Mouse (Mus musculus) ES-CJ7 (cell line): ENCODE data around the gene Ank3.

ENCODE experiments used
- DNase-seq: peaks from one replicate; pipeline ENCODE4 v3.0.0; 2011; ENCODE audit warnings: low read depth, low spot score

Gene Ank3

GRCm38 (mm10) chr10:69892162-69892561, 493.6 kb downstream of the Ank3 start:
- DNase-seq, result no peak

DNA sequence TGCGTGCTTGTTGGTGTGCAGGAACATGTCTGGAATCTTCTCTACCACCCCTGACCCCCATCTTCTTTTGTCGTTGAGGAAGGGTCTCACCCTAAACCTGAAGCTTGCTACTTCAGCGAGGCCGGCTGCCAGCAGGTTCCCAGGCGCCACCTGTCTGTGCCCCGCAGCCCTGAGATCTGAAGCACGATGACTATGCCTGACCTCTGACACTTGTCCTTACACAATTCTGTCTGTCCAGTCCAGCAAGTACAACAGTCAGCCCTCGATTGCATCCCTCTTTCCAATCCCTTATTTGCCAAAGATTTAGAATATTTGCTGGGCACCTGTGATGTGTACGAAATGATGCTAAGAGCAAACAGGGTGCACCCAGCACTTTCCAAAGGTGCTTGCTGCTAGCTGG, 497.0 kb downstream of the Ank3 start:
- DNase-seq, result no peak

GRCm38 (mm10) chr10:69897927-69898326, 499.4 kb downstream of the Ank3 start:
- DNase-seq, result no peak

DNA sequence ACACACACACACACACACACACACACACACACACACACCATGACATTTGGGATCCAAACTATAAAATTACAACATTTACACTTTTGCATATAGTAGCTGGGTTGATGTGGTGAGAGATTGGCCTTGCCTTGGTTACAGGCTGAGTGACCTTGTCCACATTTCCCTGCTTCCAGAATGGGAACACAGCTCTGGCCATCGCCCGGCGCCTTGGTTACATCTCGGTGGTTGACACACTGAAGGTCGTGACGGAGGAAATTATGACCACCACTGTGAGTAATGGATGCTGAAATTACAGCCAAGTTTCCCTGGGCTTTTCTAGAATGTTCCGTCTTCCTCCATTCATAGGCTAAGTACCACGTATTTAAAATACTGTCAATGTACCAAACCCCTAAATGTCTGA, 500.2 kb downstream of the Ank3 start:
- DNase-seq, result no peak

GRCm38 (mm10) chr10:69899788-69900187, 501.2 kb downstream of the Ank3 start:
- no peak for DNase-seq

DNA sequence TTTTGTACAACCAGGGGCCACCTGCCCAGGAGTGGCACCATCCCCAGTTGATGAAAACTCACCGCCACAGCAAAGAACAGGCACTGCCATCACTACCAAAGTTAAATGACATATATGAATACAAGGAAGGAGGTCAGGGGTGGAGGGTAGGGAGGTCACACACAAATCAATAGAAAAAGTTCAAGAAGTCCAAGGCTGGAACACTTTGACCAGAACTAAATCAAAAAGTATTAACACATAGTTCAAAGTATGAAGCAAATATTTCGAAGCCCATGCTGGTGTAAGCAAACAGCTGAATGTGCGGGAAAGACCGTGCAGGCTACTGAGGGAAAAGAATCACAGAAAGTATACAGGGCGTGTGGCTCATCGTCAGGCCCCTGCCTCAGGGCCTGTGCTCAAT, 503.5 kb downstream of the Ank3 start:
- DNase-seq, result no peak

DNA sequence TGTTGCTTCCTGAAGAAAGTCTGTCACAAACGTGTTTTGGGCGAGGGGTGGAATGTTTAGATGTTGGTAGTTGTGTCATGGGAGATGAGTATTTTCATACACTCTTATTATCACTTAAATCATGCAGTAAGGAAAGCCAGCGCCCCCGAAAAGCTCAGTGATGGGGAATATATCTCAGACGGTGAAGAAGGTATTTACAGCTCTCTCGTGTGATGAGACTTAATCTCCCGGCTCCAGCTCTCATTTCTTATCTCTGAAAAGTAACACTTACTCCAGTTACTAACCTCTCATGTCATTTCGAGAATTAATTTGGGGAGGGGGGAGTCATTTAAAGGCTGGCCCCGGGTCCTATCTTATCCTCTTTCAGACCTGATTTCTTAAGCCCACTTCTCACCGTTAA, 505.7 kb downstream of the Ank3 start:
- DNase-seq, result no peak

DNA sequence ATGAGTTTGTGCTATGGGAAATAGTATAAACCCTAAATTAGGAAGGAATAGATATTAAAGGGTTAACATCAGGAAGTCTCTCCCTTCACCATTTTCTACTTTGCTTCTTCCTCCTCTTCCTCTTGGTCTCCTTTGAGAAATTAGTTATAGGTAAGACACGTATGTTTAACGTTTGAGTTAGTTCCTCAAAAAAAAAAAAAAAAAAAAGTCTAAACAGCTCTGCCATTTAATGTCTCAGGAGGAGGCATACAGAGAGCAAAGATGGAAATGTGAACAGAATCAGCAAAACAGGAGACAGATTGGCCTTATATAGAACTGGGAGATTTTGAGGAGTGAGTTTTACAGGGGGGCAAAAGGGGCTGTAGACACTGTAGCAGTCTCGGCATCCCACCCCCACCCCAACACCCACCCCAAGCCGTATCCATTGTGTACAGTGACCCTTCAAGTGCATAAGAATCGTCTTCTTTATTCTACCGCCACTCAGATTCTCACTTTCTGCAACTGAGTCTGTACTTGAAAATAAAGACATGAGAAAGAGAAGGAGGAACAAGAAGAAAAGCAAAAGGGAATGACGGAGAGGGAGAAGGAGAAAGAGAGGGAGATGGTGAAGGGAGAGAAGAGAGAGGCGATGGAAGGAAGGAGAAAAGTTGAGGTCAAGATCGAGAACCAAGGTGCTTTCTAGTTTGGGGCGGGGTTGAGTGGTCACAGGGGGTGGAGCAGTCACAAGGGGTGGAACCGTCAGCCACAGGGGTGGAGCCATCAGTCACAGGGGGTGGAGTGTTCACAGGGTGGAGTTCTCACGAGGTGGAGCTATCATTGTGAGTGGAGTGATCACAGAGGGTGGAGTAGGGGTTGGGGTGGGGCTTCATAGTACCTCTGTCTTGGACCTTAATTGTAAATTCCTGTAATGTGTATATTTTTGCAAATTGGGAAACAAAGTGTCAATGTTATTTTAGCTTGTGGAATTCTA, 509.5 kb downstream of the Ank3 start:
- DNase-seq, result peak; percentile 93

DNA sequence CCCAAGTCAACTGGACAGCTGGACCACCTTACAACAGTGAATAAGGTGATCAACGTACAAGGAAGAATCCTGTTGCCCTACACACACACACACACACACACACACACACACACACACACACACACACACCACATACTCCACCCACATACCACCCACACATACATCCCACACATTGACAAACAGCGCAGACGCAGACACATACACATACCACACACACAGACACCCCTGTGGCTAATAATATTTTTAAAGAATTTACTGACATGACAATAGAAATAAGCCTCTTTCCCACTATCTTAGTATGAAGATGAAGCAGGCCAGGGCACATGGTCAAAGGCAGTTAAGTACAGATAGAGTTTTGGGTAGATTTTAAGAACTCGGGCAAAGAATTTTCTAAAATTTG, 511.3 kb downstream of the Ank3 start:
- DNase-seq, result no peak

GRCm38 (mm10) chr10:69910304-69910703, 511.7 kb downstream of the Ank3 start:
- DNase-seq, result peak; percentile 48

DNA sequence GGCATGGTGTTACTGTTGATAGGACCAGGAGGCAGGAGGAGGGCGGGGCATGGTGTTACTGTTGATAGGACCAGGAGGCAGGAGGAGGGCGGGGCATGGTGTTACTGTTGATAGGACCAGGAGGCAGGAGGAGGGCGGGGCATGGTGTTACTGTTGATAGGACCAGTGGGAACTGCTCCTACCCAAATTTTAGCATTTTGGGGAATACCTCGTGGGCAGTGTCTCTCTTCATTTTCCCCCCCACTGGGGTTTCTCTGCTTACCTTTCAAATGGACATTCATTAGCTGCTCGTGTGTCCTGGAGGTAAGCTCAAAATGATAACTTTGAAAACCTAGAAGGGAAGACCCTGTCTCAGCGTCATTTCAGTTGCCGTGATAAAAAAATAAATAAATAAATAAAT, 512.2 kb downstream of the Ank3 start:
- DNase-seq, result peak; percentile 28

DNA sequence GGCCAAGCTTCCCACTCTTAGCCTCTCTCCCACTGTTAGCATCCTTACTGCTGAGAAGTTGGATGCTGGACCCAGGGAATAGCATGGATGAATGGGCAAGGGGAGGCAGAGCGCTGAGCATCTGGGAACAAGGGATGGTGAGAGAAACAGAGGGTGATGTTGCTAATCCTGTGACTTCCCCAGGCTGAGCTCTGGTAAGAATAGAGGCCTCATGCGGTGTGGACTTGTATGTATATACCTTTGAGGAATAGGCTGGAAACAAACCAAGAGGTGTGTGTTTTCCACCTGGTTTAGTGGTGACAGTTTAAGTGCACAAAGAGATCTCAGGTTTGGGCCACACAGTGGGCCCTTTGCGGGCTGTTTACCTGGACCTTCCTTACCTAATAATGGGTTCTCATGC, 517.0 kb downstream of the Ank3 start:
- DNase-seq, result no peak

- no peak for DNase-seq
These were observed 517.6 kb downstream of the Ank3 start for GRCm38 (mm10) chr10:69916205-69916604.

- DNase-seq, result no peak
These were observed 518.3 kb downstream of the Ank3 start for GRCm38 (mm10) chr10:69916689-69917435.

GRCm38 (mm10) chr10:69917711-69918110, 519.1 kb downstream of the Ank3 start:
- no peak for DNase-seq

GRCm38 (mm10) chr10:69918461-69919151, 520.0 kb downstream of the Ank3 start:
- no peak for DNase-seq

GRCm38 (mm10) chr10:69919152-69919492, 520.5 kb downstream of the Ank3 start:
- DNase-seq, result no peak

DNA sequence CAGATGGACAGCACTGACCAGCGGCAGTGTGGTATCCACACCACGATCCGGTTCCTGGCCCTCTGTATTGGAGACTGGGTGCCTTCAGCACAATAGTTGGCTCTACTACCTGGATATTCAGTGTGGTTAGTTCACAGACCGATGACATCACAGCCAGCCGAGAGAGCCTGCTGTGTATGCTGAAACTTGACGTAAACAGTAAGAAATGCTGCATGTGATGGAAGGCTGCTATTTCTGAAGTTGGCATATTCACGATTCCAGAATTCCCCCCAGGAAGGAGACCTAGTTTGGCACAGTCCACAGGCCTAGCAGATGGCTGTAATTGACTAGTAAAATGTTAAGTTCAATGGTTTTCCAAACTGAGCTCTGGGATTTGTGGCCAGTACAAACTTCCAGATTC, 521.2 kb downstream of the Ank3 start:
- DNase-seq, result no peak

DNA sequence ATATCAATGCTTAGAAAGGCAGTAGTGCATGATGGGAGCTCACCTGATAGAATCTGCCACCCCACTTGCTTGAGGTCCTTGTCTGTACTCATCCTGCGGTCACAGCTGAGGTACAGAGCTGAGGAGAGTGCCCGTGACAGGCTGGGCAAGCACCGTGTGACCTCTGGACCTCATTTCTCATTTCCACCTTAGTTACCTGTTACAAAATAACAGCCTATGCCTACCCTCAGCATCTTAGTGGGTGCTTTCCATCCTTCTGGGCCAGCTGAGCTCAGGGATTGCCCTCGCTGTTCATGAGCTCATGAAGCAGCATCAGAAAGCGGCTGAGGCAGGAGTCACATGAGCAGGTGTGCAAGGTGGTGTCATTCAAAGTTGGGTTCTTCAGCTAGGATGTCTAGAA, 523.5 kb downstream of the Ank3 start:
- no peak for DNase-seq

- no peak for DNase-seq
These were observed 525.2 kb downstream of the Ank3 start for GRCm38 (mm10) chr10:69923801-69924200.

- DNase-seq, result peak; percentile 79
These were observed 525.7 kb downstream of the Ank3 start for GRCm38 (mm10) chr10:69924321-69924720.

GRCm38 (mm10) chr10:69924845-69925244, 526.3 kb downstream of the Ank3 start:
- no peak for DNase-seq
